Mouse (Mus musculus) megakaryocyte, embryonic 14.5 days (primary cell): ENCODE results near the gene S1pr5.

ENCODE experiments used
- FLI1 ChIP-seq: IDR thresholded peaks from 2 replicates; pipeline ENCODE4 v1.6.1; 2012; ENCODE audit warnings: low read length, inconsistent platforms, mixed read lengths
- GATA1 ChIP-seq: IDR thresholded peaks from 3 replicates; pipeline ENCODE4 v1.6.1; 2012; ENCODE audit warnings: mixed read lengths, low read length, inconsistent platforms, borderline replicate concordance

DNA sequence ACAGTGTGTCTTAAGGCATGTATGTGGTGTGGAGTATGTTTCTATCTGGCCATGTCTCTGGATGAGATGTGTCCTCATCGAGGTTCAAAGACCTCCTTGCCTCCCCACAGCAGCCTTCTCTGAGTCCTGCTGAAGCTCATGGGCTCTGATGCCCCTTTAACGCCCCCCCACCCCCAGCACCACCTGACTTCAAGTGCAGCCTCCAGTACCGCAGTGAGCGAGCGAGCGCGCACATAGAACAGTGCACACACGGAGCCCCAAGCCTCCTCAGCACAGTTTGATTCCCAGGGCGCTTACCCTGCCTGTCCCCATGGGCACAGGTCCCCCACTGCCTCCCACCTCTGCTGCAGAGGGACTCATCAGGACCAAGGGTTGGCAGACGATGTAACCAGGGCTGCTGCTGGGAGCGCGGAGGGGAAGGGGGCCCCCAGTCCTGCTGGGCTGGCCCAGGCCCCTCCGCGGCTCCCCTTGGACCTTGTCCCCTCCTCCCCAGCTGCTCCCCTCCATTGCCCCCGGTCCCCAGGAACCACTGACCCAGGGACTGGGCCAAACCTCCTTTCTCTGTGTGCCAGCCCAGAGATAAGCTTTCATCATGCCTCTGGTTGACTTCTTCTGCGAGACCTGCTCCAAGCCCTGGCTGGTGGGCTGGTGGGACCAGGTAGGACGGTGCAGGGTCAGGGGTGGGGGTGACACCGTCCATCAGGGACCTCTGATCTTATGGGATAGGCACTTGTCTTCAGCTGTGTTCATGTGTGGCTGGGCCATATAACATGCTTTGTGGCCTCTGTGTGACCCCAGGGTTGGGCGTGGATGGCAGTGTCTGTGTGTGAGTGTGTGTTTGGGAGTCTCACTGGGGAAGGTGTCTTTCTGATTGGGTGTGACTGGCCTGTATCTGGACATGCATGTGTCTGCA lies 51.5 kb downstream of the S1pr5 start:
- TF ChIP-seq GATA1 (no peak), FLI1 (no peak)
